Mouse (Mus musculus) liver, postnatal 0 days (tissue): ENCODE results near the gene Spop. TPM values are rescaled to one million over a fixed set of nuclear protein-coding genes. Genes with fewer than 3 reads are reported as not detected.

Source experiments
- ATAC-seq: fragments of 200-750 bp; cut with Nextera tagmentation; 2 replicates; pipeline ENCODE4 v1.8.0; 2017; ENCODE audit warnings: mild to moderate bottlenecking, moderate library complexity
- DNase-seq: peaks from one replicate; pipeline ENCODE4 v3.0.0-alpha.2; 2016
- H3K27ac ChIP-seq: fragments of 300-500 bp; sonication (generic); 2 replicates; pipeline ENCODE4 v1.5.1; 2014; ENCODE audit warnings: antibody characterized with exemption, moderate library complexity, mild to moderate bottlenecking, low read depth
- H3K27me3 ChIP-seq: fragments of 300-500 bp; sonication (generic); 2 replicates; pipeline ENCODE4 v1.6.1; 2014; ENCODE audit warnings: low read length, control low read depth, mixed read lengths; ENCODE audit not compliant: insufficient read depth
- H3K36me3 ChIP-seq: fragments of 300-500 bp; sonication (generic); replicated peaks from 2 replicates; pipeline ENCODE4 v1.6.1; 2014; ENCODE audit warnings: mild to moderate bottlenecking, control low read depth, low read length, moderate library complexity, mixed read lengths; ENCODE audit not compliant: insufficient read depth
- H3K4me1 ChIP-seq: fragments of 300-500 bp; sonication (generic); 2 replicates; pipeline ENCODE4 v1.6.1; 2014; ENCODE audit warnings: antibody characterized with exemption, mild to moderate bottlenecking, control low read depth; ENCODE audit not compliant: insufficient read depth
- H3K4me2 ChIP-seq: fragments of 300-500 bp; sonication (generic); 2 replicates; pipeline ENCODE4 v1.6.1; 2014; ENCODE audit warnings: low read depth, mild to moderate bottlenecking, low read length, moderate library complexity, mixed read lengths
- H3K4me3 ChIP-seq: fragments of 300-500 bp; sonication (generic); 2 replicates; pipeline ENCODE4 v1.5.1; 2014; ENCODE audit warnings: low read depth, low read length
- H3K9ac ChIP-seq: fragments of 300-500 bp; sonication (generic); replicated peaks from 2 replicates; pipeline ENCODE4 v1.6.1; 2014; ENCODE audit warnings: mild to moderate bottlenecking, moderate library complexity
- H3K9me3 ChIP-seq: fragments of 300-500 bp; sonication (generic); 2 replicates; pipeline ENCODE4 v1.6.1; 2016; ENCODE audit warnings: mild to moderate bottlenecking, control low read depth, low read length, mixed read lengths
- CTCF ChIP-seq: sonication (generic); IDR thresholded peaks from 2 replicates; pipeline ENCODE4 v1.5.1; 2016; ENCODE audit warnings: antibody characterized with exemption, low read depth
- EP300 ChIP-seq: IDR thresholded peaks from 2 replicates; pipeline ENCODE4 v1.6.1; 2016; ENCODE audit warnings: antibody characterized with exemption, low read depth, mild to moderate bottlenecking
- WGBS: fragments of 180-500 bp; shearing (Covaris S2); extraction: QIAGEN DNeasy Blood & Tissue Kit; methylation state at CpG from one replicate; pipeline ENCODE4 v1.1.7; 2014; ENCODE audit not compliant: insufficient replicate concordance; 5-methylcytosine and 5-hydroxymethylcytosine counted together
- polyA plus RNA-seq: library from polyadenylated mRNA; unstranded; fragments of >200 nt; fragmentation: Nextera tagmentation; extraction: Ambion mirVana; gene quantifications from 2 replicates; pipeline ENCODE4 v1.2.1, GENCODE M21; 2015

The Spop gene
- polyA plus RNA-seq, 1 experiment from 2014 or later: 53.2 TPM

- 88% methylated on average over 1 of the region's 1 CpGs for WGBS
- H3K36me3 ChIP-seq: peaks cover 57% of the 10 kb centered on the region
- ATAC-seq (no peak), DNase-seq (no peak)
- no peak overlapping the region for H3K4me3 ChIP-seq
- no peak for TF ChIP-seq CTCF
- TF ChIP-seq EP300: no peak
- H3K27ac ChIP-seq: no peak overlapping the region
- no peak overlapping the region for H3K9ac ChIP-seq
- H3K27me3 ChIP-seq: no peaks in the 10 kb centered on the region
- no peak overlapping the region for H3K4me2 ChIP-seq
- H3K4me1 ChIP-seq: no peaks in the 10 kb centered on the region; the same call in 1 of the 2 replicates
- no peaks in the 10 kb centered on the region for H3K9me3 ChIP-seq
Observed at GRCm38 (mm10) chr11:95473456-95473855, 59.6 kb downstream of the Spop start.

- DNase-seq: no peak
- 84% methylated on average over 7 of the region's 7 CpGs for WGBS
- no peak overlapping the region for H3K4me2 ChIP-seq
- no peak overlapping the region for H3K9ac ChIP-seq
- H3K4me3 ChIP-seq: no peak overlapping the region
- no peaks in the 10 kb centered on the region for H3K27me3 ChIP-seq
- ATAC-seq: no peak
- TF ChIP-seq CTCF (no peak), EP300 (no peak)
- no peaks in the 10 kb centered on the region; the same call in 1 of the 2 replicates for H3K4me1 ChIP-seq
- H3K9me3 ChIP-seq: no peaks in the 10 kb centered on the region
- H3K27ac ChIP-seq: no peak overlapping the region
- peaks cover 57% of the 10 kb centered on the region for H3K36me3 ChIP-seq
Observed at GRCm38 (mm10) chr11:95476323-95476722, 62.4 kb downstream of the Spop start.

GRCm38 (mm10) chr11:95479458-95479857 lies 65.6 kb downstream of the Spop start:
- no peak overlapping the region for H3K9ac ChIP-seq
- WGBS: 80% methylated on average over 4 of the region's 4 CpGs

GRCm38 (mm10) chr11:95480662-95481061 lies 66.8 kb downstream of the Spop start:
- TF ChIP-seq EP300 (no peak), CTCF (no peak)
- no peak for ATAC-seq
- 85% methylated on average over 4 of the region's 4 CpGs for WGBS
- Histone ChIP-seq H3K27me3 (no peaks in the 10 kb centered on the region), H3K27ac (no peak overlapping the region), H3K36me3 (peaks cover 46% of the 10 kb centered on the region), H3K9ac (no peak overlapping the region), H3K4me3 (no peak overlapping the region), H3K9me3 (no peaks in the 10 kb centered on the region), H3K4me1 (no peaks in the 10 kb centered on the region), H3K4me2 (no peak overlapping the region)
- DNase-seq: no peak

More at GRCm38 (mm10) chr11:95479458-95479857, 65.6 kb downstream of the Spop start:
- no peak overlapping the region for H3K27ac ChIP-seq
- ATAC-seq (no peak), DNase-seq (no peak)
- no peaks in the 10 kb centered on the region for H3K4me1 ChIP-seq
- no peak for TF ChIP-seq EP300
- peak; percentile 40 for TF ChIP-seq CTCF
- H3K9me3 ChIP-seq: no peaks in the 10 kb centered on the region
- no peak overlapping the region for H3K4me3 ChIP-seq
- no peak overlapping the region for H3K4me2 ChIP-seq
- peaks cover 43% of the 10 kb centered on the region for H3K36me3 ChIP-seq
- H3K27me3 ChIP-seq: no peaks in the 10 kb centered on the region

GRCm38 (mm10) chr11:95485634-95486033 lies 71.8 kb downstream of the Spop start:
- Histone ChIP-seq H3K36me3 (peaks cover 67% of the 10 kb centered on the region), H3K27ac (no peak overlapping the region), H3K4me2 (no peak overlapping the region), H3K27me3 (no peaks in the 10 kb centered on the region), H3K4me1 (no peaks in the 10 kb centered on the region), H3K9me3 (no peaks in the 10 kb centered on the region), H3K9ac (no peak overlapping the region), H3K4me3 (no peak overlapping the region)
- ATAC-seq: no peak
- WGBS: 93% methylated on average over 18 of the region's 18 CpGs
- TF ChIP-seq CTCF (no peak), EP300 (no peak)
- DNase-seq: no peak

- H3K27ac ChIP-seq: no peak overlapping the region
- ATAC-seq: no peak
- no peak overlapping the region for H3K4me2 ChIP-seq
- 94% methylated on average over 2 of the region's 2 CpGs for WGBS
- no peak overlapping the region for H3K9ac ChIP-seq
- no peaks in the 10 kb centered on the region for H3K4me1 ChIP-seq
- peaks cover 78% of the 10 kb centered on the region for H3K36me3 ChIP-seq
- H3K27me3 ChIP-seq: no peaks in the 10 kb centered on the region
- H3K4me3 ChIP-seq: no peak overlapping the region
- TF ChIP-seq EP300: no peak
- TF ChIP-seq CTCF: no peak
- no peaks in the 10 kb centered on the region for H3K9me3 ChIP-seq
- DNase-seq: no peak
Observed at GRCm38 (mm10) chr11:95487237-95487636, 73.4 kb downstream of the Spop start.

GRCm38 (mm10) chr11:95490104-95490503 lies 76.2 kb downstream of the Spop start:
- Histone ChIP-seq H3K4me3 (no peak overlapping the region), H3K4me2 (no peak overlapping the region), H3K9me3 (no peaks in the 10 kb centered on the region), H3K9ac (no peak overlapping the region), H3K27me3 (no peaks in the 10 kb centered on the region), H3K27ac (no peak overlapping the region), H3K36me3 (peaks cover 78% of the 10 kb centered on the region), H3K4me1 (no peaks in the 10 kb centered on the region)
- DNase-seq (no peak), ATAC-seq (no peak)
- no peak for TF ChIP-seq CTCF
- 78% methylated on average over 14 of the region's 14 CpGs for WGBS
